Mouse (Mus musculus) small intestine, adult 2 months (tissue): ENCODE data around the gene Ctnna3.

Experiments used
- CTCF ChIP-seq: fragments of 200-500 bp; IDR thresholded peaks from 2 replicates; pipeline ENCODE4 v1.5.1; 2012; ENCODE audit warnings: low read depth, mild to moderate bottlenecking, control low read depth, inconsistent platforms, low read length, moderate library complexity, mixed read lengths; ENCODE audit not compliant: insufficient replicate concordance, insufficient read length; ENCODE audit errors: extremely low read depth
- POLR2A ChIP-seq: fragments of 200-500 bp; IDR thresholded peaks from 2 replicates; pipeline ENCODE4 v1.6.1; 2012; ENCODE audit warnings: low read depth, mild to moderate bottlenecking, control low read depth, inconsistent platforms, low read length, moderate library complexity

DNA sequence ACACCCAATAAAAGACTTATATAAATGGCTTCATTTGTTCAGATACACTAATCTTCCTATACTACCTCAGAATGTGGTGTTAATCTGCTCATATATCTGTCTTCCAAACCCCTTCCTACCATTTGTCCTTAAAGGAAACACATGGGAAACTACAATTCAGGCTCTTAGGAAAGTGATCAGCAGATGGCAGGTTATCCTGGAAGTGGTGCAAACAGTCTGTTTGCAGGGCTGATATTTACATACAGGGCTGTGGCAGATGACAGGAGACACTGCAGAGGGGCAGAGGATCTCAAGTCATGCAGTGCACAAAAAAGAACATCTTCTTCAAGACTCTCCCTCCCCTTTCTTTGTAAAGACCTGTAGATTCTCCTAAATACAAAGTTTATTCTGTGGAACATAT is 1008.8 kb downstream of the Ctnna3 start:
- TF ChIP-seq POLR2A (no peak), CTCF (no peak)
